8 mouse cellular contexts compared by ENCODE assay signal in genomic region chr11:72041290-72041767, GRCm38 (mm10). TPM values are rescaled to one million over a fixed set of nuclear protein-coding genes. Genes with fewer than 3 reads are reported as not detected.
A peak's percentile ranks its signal among the peaks of the same experiment; 100 is the strongest.
DNase-seq lines count a peak whose midpoint lies in the region; ATAC-seq and TF ChIP-seq lines count a peak whose summit lies in the region.

No protein-coding gene starts in this region.

- H3K36me3 ChIP-seq in lung, embryonic 14.5 days (ENCODE audit: insufficient read depth): peaks cover 24% of the 10 kb centered on the region
- H3K36me3 ChIP-seq in embryonic facial prominence, embryonic 14.5 days (ENCODE audit: control insufficient read depth, insufficient read depth, low read length): peaks cover 12% of the 10 kb centered on the region; the same call in 1 of the 2 replicates
- peaks cover 6% of the 10 kb centered on the region; the same call in 1 of the 2 replicates for H3K36me3 ChIP-seq in intestine, embryonic 15.5 days
- H3K36me3 ChIP-seq in neural tube, embryonic 11.5 days (ENCODE audit: control insufficient read depth, insufficient read depth, low read length): peaks cover 4% of the 10 kb centered on the region

- peak overlapping the region; percentile 79; the same call in 1 of the 2 replicates for H3K27ac ChIP-seq in lung, embryonic 14.5 days (ENCODE audit: low read depth)
- peak overlapping the region; percentile 44; the same call in 1 of the 2 replicates for H3K27ac ChIP-seq in embryonic facial prominence, embryonic 14.5 days (replicated peaks; ENCODE audit: low read depth, low read length)
- peak overlapping the region; percentile 77; the same call in 1 of the 2 replicates for H3K27ac ChIP-seq in intestine, embryonic 15.5 days
- peak overlapping the region; percentile 46; the same call in 1 of the 2 replicates for H3K27ac ChIP-seq in neural tube, embryonic 11.5 days (ENCODE audit: low read depth, low read length)

- H3K4me3 ChIP-seq in lung, embryonic 14.5 days (ENCODE audit: low read depth, low read length): peak overlapping the region; percentile 68
- peak overlapping the region; percentile 69 for H3K4me3 ChIP-seq in embryonic facial prominence, embryonic 14.5 days (ENCODE audit: low read depth, low read length)
- peak overlapping the region; percentile 73 for H3K4me3 ChIP-seq in intestine, embryonic 15.5 days (replicated peaks)
- peak overlapping the region; percentile 67; the same call in 1 of the 2 replicates for H3K4me3 ChIP-seq in neural tube, embryonic 11.5 days (ENCODE audit: low read depth, low read length)

- WGBS in lung, embryonic 14.5 days: 12% methylated on average over 6 of the region's 6 CpGs
- 13% methylated on average over 6 of the region's 6 CpGs for WGBS in embryonic facial prominence, embryonic 14.5 days
- WGBS in intestine, embryonic 15.5 days: 14% methylated on average over 6 of the region's 6 CpGs
- 15% methylated on average over 6 of the region's 6 CpGs for WGBS in neural tube, embryonic 11.5 days

- TF ChIP-seq CTCF in lung, embryonic 14.5 days (IDR thresholded peaks at IDR 0.05; ENCODE audit: low read depth): no peak

- H3K4me1 ChIP-seq in lung, embryonic 14.5 days (ENCODE audit: insufficient read depth): peaks cover 11% of the 10 kb centered on the region; the same call in 1 of the 2 replicates
- H3K4me1 ChIP-seq in embryonic facial prominence, embryonic 14.5 days (ENCODE audit: control insufficient read depth, insufficient read depth, low read length): peaks cover 12% of the 10 kb centered on the region
- peaks cover 25% of the 10 kb centered on the region for H3K4me1 ChIP-seq in intestine, embryonic 15.5 days (replicated peaks)
- peaks cover 23% of the 10 kb centered on the region for H3K4me1 ChIP-seq in neural tube, embryonic 11.5 days (ENCODE audit: control insufficient read depth, insufficient read depth, low read length)

- ATAC-seq in lung, embryonic 14.5 days (ENCODE audit: insufficient read depth): no peak
- no peak for ATAC-seq in embryonic facial prominence, embryonic 14.5 days (ENCODE audit: low read depth)
- no peak for ATAC-seq in intestine, embryonic 15.5 days
- ATAC-seq in neural tube, embryonic 11.5 days (ENCODE audit: insufficient read depth, low FRiP score, low TSS enrichment): no peak
- no peak for ATAC-seq in megakaryocyte progenitor cell, adult 5-6 weeks (replicated peaks; ENCODE audit: poor library complexity)

- no peaks in the 10 kb centered on the region for H3K27me3 ChIP-seq in lung, embryonic 14.5 days (ENCODE audit: insufficient read depth, low read length)
- no peaks in the 10 kb centered on the region for H3K27me3 ChIP-seq in embryonic facial prominence, embryonic 14.5 days (replicated peaks; ENCODE audit: control insufficient read depth, insufficient read depth, low read length)
- 0 out of 2 replicates have a peak, but pooled peaks cover 5% of the 10 kb centered on the region for H3K27me3 ChIP-seq in intestine, embryonic 15.5 days (replicated peaks)
- no peaks in the 10 kb centered on the region for H3K27me3 ChIP-seq in neural tube, embryonic 11.5 days (ENCODE audit: control insufficient read depth, insufficient read depth, low read length)

- no peaks in the 10 kb centered on the region for H3K9me3 ChIP-seq in lung, embryonic 14.5 days (ENCODE audit: low read depth, low read length)
- H3K9me3 ChIP-seq in embryonic facial prominence, embryonic 14.5 days (ENCODE audit: control insufficient read depth, low read length): no peaks in the 10 kb centered on the region
- no peaks in the 10 kb centered on the region for H3K9me3 ChIP-seq in intestine, embryonic 15.5 days
- H3K9me3 ChIP-seq in neural tube, embryonic 11.5 days (ENCODE audit: control insufficient read depth, low read length): no peaks in the 10 kb centered on the region

- H3K4me2 ChIP-seq in lung, embryonic 14.5 days: peak overlapping the region; percentile 65
- H3K4me2 ChIP-seq in embryonic facial prominence, embryonic 14.5 days (ENCODE audit: low read depth, low read length): peak overlapping the region; percentile 95
- peak overlapping the region; percentile 91 for H3K4me2 ChIP-seq in intestine, embryonic 15.5 days (replicated peaks)
- H3K4me2 ChIP-seq in neural tube, embryonic 11.5 days (ENCODE audit: low read depth): peak overlapping the region; percentile 83

- no peak for DNase-seq in lung, embryonic 14.5 days
- DNase-seq in lung, postnatal 25 days (ENCODE audit: low spot score): no peak
- no peak for DNase-seq in embryonic facial prominence, embryonic 14.5 days (ENCODE audit: low spot score)
- DNase-seq in neural tube, embryonic 11.5 days (ENCODE audit: low spot score): no peak
- DNase-seq in adrenal gland, postnatal 4 days (ENCODE audit: low spot score in 2 of 2): no peak
- DNase-seq in urinary bladder, postnatal 4 days (ENCODE audit: low spot score in 2 of 2): no peak

- H3K9ac ChIP-seq in lung, embryonic 14.5 days: peak overlapping the region; percentile 74
- peak overlapping the region; percentile 70 for H3K9ac ChIP-seq in embryonic facial prominence, embryonic 14.5 days (ENCODE audit: low read depth, low read length)
- peak overlapping the region; percentile 58 for H3K9ac ChIP-seq in intestine, embryonic 15.5 days
- H3K9ac ChIP-seq in neural tube, embryonic 11.5 days (ENCODE audit: low read length): 0 out of 2 replicates have a peak overlapping the region, but pooled peaks have one; percentile 3

RNA-seq across cellular contexts. Expression of gene Pimreg, which starts 0.5 kb away (rescaled TPM):
- polyA plus RNA-seq in lung, embryonic 14.5 days (2014; fragmentation: Nextera tagmentation; extraction: Ambion mirVana): 158 and 165 TPM in 2 replicates
- polyA plus RNA-seq in embryonic facial prominence, embryonic 14.5 days (2014; fragmentation: Nextera tagmentation; extraction: Ambion mirVana): 77.9 and 92.6 TPM in 2 replicates
- 75.4 and 81.8 TPM in 2 replicates for polyA plus RNA-seq in intestine, embryonic 15.5 days (2015; fragmentation: Nextera tagmentation; extraction: Ambion mirVana)
- 158 and 169 TPM in 2 replicates for polyA plus RNA-seq in neural tube, embryonic 11.5 days (2014; fragmentation: Nextera tagmentation; extraction: Ambion mirVana)
- total RNA-seq in megakaryocyte progenitor cell, adult 5-6 weeks (2015): 20.4 and 21.5 TPM in 2 replicates
- 13.7 and 14.3 TPM in 2 replicates for total RNA-seq in megakaryocyte progenitor cell, adult 5-6 weeks (2017)
- 10 to 100 TPM; 29.6 to 30.3 TPM for total RNA-seq in adrenal gland, postnatal 4 days (2021)

RNA-seq across cellular contexts. Expression of gene Aipl1, which starts 4.0 kb away (rescaled TPM):
- 0.20 and 0.38 TPM in 2 replicates for polyA plus RNA-seq in lung, embryonic 14.5 days (2014; fragmentation: Nextera tagmentation; extraction: Ambion mirVana)
- 0.11 and 0.42 TPM in 2 replicates for polyA plus RNA-seq in embryonic facial prominence, embryonic 14.5 days (2014; fragmentation: Nextera tagmentation; extraction: Ambion mirVana)
- 0.19 and 0.34 TPM in 2 replicates for polyA plus RNA-seq in intestine, embryonic 15.5 days (2015; fragmentation: Nextera tagmentation; extraction: Ambion mirVana)
- 0.09 and 0.23 TPM in 2 replicates for polyA plus RNA-seq in neural tube, embryonic 11.5 days (2014; fragmentation: Nextera tagmentation; extraction: Ambion mirVana)
- 0.15 TPM in 1 of 2 replicates, not detected in the other for total RNA-seq in megakaryocyte progenitor cell, adult 5-6 weeks (2015)
- 0.20 and 0.54 TPM in 2 replicates for total RNA-seq in megakaryocyte progenitor cell, adult 5-6 weeks (2017)
- under 1 TPM; 0.56 to 0.76 TPM for total RNA-seq in adrenal gland, postnatal 4 days (2021)

Comparison
In these comparisons a context has a peak if more than half of its experiments do, and no peak if none do; other contexts are left out.
1. H3K9ac ChIP-seq: peak in every context shown above with its lines; median percentile 74 in lung, embryonic 14.5 days; 70 in embryonic facial prominence, embryonic 14.5 days; 58 in intestine, embryonic 15.5 days; 3 in neural tube, embryonic 11.5 days.